Mouse (Mus musculus) urinary bladder, postnatal 14 days (tissue): ENCODE measurements at regions not wholly inside any gene's neighbourhood (a gene's known extent, or its start where the extent isn't known, plus 50 kb on each side); places are given as distances from the start of the nearest gene placed in this dataset.

Source experiments
- DNase-seq: peaks from one replicate; pipeline ENCODE4 v3.0.0; 2021; ENCODE audit warnings: low spot score

GRCm38 (mm10) chr5:95864252-95864651 lies 88.5 kb downstream of the E330014E10Rik start:
- no peak for DNase-seq

GRCm38 (mm10) chr5:95864725-95865492 lies 89.1 kb downstream of the E330014E10Rik start:
- no peak for DNase-seq

- DNase-seq, result no peak
Measured at GRCm38 (mm10) chr5:95865516-95865915, 89.7 kb downstream of the E330014E10Rik start.

- DNase-seq, result peak; percentile 3
Measured at GRCm38 (mm10) chr5:95866848-95867495, 89.8 kb upstream of the Cxcl13 start.

GRCm38 (mm10) chr5:95870336-95870845 lies 86.4 kb upstream of the Cxcl13 start:
- no peak for DNase-seq

- no peak for DNase-seq
Measured at GRCm38 (mm10) chr5:95874969-95875368, 81.8 kb upstream of the Cxcl13 start.

- DNase-seq, result peak; percentile 46
Measured at GRCm38 (mm10) chr5:95880914-95881313, 75.8 kb upstream of the Cxcl13 start.
